Mouse (Mus musculus) cerebellum, postnatal 14 days (tissue): ENCODE data around the gene Lipm.

Experiments used
- DNase-seq, 2 experiments: peaks; one replicate each; pipeline ENCODE4 v3.0.0; 2021; ENCODE audit warnings: mixed read lengths in 2 of 2

Lipm gene

DNA sequence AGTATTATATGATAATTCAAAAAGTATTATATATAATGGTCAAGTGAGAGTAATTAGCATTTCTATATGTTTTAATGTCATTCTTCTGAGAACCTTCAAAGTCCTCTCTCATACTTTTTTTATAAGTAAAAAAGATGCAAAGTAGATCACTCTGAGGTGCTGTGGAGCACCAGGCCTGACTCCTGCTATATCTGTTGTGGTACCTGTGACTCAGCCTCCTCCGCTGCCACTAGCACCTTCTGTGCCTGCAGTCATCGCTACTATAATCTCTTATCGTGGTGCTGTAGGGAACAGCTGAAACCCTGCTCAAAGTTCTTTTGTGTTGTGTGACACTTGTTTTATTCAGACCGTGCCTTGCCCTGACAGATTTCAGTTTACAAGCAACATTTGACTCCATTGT lies 65.7 kb downstream of the Lipm start:
- DNase-seq: no peak

DNA sequence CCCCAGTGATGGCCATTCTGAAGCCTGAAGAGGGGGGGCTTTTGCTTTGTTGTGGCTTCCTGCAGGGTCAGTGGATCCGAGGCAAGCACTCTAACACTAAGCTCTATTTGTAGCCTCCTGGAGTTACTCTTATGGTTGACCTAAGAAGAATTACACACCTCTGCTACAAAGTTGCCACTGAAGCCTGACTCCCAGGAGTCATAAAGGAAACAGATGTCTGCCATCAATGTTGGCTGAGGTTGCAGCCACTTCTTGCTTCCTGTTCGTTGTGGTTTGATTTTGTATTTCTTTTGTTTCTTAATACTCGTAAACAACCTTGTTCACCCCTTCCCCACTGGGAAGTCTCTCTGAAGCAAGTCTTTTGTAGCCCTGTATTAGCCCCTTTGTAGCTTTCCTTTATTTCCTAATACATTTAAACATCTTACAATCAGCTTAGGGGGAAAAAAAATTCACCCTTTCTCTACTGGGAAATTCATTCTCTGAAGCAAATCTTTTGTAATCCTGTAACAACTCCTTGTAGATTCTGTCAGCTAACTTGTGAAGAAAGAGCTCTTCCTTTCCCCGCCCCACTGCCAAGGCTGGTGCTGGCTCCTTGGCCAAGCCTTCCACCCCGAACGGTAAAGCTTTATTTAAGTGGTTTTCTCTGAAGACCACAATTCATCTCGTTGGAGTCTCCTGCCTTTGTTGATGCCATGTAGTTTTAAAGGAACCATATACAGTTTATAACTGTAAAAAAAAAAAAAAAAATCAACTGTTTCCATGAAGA lies 67.3 kb downstream of the Lipm start:
- no peak for DNase-seq

DNA sequence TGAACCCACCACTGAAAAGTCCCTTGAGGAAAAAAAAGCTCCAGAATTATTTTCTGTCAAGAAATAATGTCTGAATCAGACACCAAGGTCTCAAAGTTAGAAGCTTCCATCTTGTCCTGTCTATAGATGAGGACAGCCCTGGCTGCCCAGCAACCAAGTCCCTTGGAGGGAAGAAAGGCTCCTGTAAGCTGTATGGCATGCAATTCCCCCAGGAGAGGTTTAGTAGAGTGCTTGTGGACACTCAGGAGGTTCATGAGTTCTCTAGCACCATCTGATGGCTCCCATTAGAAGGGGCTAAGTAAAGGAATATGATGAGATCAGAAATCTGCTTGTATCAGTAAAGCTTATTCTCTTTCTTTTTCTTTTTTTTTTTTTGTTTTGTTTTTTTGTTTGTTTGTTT lies 68.4 kb downstream of the Lipm start:
- DNase-seq: no peak

GRCm38 (mm10) chr19:34171167-34171566 lies 70.4 kb downstream of the Lipm start:
- DNase-seq: no peak
